Mouse (Mus musculus) intestine, postnatal 0 days (tissue): ENCODE results near the gene Arf6. TPM values are rescaled to one million over a fixed set of nuclear protein-coding genes. Genes with fewer than 3 reads are reported as not detected.
A peak's percentile ranks its signal among the peaks of the same experiment; 100 is the strongest.

Experiments used
- ATAC-seq: fragments of 200-750 bp; cut with Nextera tagmentation; 2 replicates; pipeline ENCODE4 v1.8.0; 2017; ENCODE audit warnings: mild to moderate bottlenecking, moderate TSS enrichment, moderate library complexity
- H3K27ac ChIP-seq: fragments of 300-500 bp; sonication (generic); 2 replicates; pipeline ENCODE4 v1.5.1; 2014; ENCODE audit warnings: mild to moderate bottlenecking, low read depth, low read length, moderate library complexity
- H3K27me3 ChIP-seq: fragments of 300-500 bp; sonication (generic); replicated peaks from 2 replicates; pipeline ENCODE4 v1.6.1; 2014; ENCODE audit warnings: low read length, mixed read lengths; ENCODE audit not compliant: control insufficient read depth, insufficient read depth
- H3K36me3 ChIP-seq: fragments of 300-500 bp; sonication (generic); 2 replicates; pipeline ENCODE4 v1.6.1; 2014; ENCODE audit warnings: mild to moderate bottlenecking, moderate library complexity; ENCODE audit not compliant: control insufficient read depth, insufficient read depth
- H3K4me1 ChIP-seq: fragments of 300-500 bp; sonication (generic); replicated peaks from 2 replicates; pipeline ENCODE4 v1.6.1; 2014; ENCODE audit warnings: antibody characterized with exemption, low read length, mixed read lengths; ENCODE audit not compliant: control insufficient read depth, insufficient read depth
- H3K4me2 ChIP-seq: fragments of 300-500 bp; sonication (generic); replicated peaks from 2 replicates; pipeline ENCODE4 v1.6.1; 2014; ENCODE audit warnings: low read depth, mild to moderate bottlenecking, moderate library complexity
- H3K4me3 ChIP-seq: fragments of 300-500 bp; sonication (generic); 2 replicates; pipeline ENCODE4 v1.5.1; 2014; ENCODE audit warnings: low read depth, low read length
- H3K9ac ChIP-seq: fragments of 300-500 bp; sonication (generic); 2 replicates; pipeline ENCODE4 v1.6.1; 2014; ENCODE audit warnings: mild to moderate bottlenecking, low read depth, low read length
- H3K9me3 ChIP-seq: fragments of 300-500 bp; sonication (generic); 2 replicates; pipeline ENCODE4 v1.6.1; 2016; ENCODE audit warnings: mixed run types; ENCODE audit not compliant: control insufficient read depth
- CTCF ChIP-seq: sonication (generic); IDR thresholded peaks from 2 replicates; pipeline ENCODE4 v1.5.1; 2016; ENCODE audit warnings: low read depth, mild to moderate bottlenecking, control low read depth, antibody characterized with exemption, moderate library complexity
- WGBS: fragments of 180-500 bp; shearing (Covaris S2); extraction: QIAGEN DNeasy Blood & Tissue Kit; methylation state at CpG from one replicate; pipeline ENCODE4 v1.1.7; 2014; 5-methylcytosine and 5-hydroxymethylcytosine counted together
- polyA plus RNA-seq: library from polyadenylated mRNA; unstranded; fragments of >200 nt; fragmentation: Nextera tagmentation; extraction: Ambion mirVana; gene quantifications from 2 replicates; pipeline ENCODE4 v1.2.1, GENCODE M21; 2015

Arf6 gene
- polyA plus RNA-seq, 1 experiment from 2014 or later, result 86.3 TPM

DNA sequence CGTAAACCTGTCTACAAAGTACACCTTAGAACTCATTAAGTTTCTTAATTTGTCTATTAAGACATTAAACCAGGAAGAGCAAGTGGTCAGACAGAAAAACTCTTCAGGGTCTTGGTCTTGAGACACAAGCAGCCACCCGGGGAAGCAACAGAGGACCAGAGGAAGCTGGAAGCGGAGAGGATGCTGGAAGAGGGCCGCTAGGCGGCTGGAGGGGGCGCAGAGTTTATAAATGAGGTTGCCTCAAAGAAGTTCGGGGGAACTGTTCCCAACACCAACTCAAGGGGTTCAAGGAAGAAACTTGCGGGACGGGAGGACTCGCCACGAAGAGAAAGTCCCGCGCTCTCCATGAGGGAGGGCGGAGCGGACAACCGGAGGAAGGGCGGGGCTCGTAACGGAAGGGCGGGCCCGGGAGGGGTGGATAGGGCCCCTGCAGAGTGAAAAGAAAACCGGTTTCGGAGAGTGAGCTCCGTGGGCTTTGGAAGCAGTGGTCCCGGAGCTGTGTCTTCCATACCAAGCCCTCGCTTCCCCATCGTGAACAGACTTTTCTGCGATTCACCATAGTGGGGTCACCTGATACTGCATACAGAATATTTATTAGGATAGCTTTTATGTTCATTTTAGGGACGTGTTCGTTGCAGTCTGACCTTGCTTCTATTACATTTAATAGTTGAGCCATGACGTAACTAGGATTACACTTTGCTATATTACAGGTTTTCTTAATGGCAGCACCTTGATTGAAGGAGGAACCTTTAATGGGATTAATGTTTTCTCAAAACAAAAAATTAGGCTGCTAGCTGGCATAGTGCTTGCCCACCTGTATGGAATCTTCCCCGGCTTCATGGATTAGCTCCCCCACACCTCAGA is 7.8 kb upstream of the Arf6 start:
- Histone ChIP-seq H3K27me3 (no peaks in the 10 kb centered on the region), H3K9me3 (no peaks in the 10 kb centered on the region), H3K4me1 (no peaks in the 10 kb centered on the region), H3K9ac (peak overlapping the region; percentile 41; the same call in 1 of the 2 replicates), H3K4me3 (peak overlapping the region; percentile 50), H3K36me3 (no peaks in the 10 kb centered on the region), H3K27ac (peak overlapping the region; percentile 60; the same call in 1 of the 2 replicates), H3K4me2 (peak overlapping the region; percentile 72)
- ATAC-seq, result peak; percentile 42
- TF ChIP-seq CTCF, result peak; percentile 49
- 3% methylated on average over 32 of the region's 32 CpGs for WGBS

DNA sequence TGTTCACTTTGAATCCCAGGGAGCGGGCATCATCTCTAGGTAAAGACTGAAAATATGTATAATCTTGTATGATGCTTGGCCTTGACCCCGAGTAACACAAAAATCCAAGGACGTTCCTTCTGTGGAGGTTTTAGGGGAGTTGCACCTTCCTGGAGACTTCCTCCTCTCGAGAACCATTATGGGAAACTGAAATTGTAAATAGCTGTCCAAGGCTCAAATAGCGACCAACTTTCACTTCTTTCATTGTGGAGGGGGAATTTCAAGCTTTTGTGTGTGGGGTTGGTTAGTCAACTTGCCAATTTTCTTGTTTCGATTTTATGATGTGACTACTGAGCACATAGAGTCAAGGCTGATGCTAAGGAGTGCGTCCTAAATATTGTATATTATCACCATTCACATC is 6.2 kb upstream of the Arf6 start:
- Histone ChIP-seq H3K4me3 (no peak overlapping the region), H3K4me2 (no peak overlapping the region), H3K27ac (no peak overlapping the region), H3K9ac (no peak overlapping the region), H3K27me3 (no peaks in the 10 kb centered on the region), H3K9me3 (no peaks in the 10 kb centered on the region), H3K36me3 (no peaks in the 10 kb centered on the region), H3K4me1 (0 out of 2 replicates have a peak, but pooled peaks cover 2% of the 10 kb centered on the region)
- ATAC-seq, result no peak
- WGBS, result 87% methylated on average over 7 of the region's 7 CpGs
- no peak for TF ChIP-seq CTCF

DNA sequence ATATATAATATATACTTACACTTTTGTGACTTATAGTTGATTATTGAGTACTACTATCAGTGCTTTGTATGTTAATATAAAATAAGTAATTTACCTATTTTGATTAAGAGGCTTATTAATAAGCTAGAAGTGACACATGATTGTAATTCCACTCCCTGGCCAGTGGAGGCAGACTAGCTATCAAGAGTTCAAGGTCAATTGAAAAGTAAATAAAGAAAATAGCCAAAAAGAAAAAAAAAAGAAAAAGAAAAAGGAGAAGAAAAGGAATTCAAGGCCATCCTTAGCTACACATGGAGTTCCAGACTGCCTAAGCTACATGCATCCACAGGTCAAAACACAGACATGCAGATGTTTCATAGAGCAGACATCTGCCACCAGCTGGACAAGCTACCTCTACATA is 5.5 kb upstream of the Arf6 start:
- Histone ChIP-seq H3K36me3 (no peaks in the 10 kb centered on the region), H3K27ac (no peak overlapping the region), H3K9me3 (no peaks in the 10 kb centered on the region), H3K9ac (no peak overlapping the region), H3K4me1 (0 out of 2 replicates have a peak, but pooled peaks cover 4% of the 10 kb centered on the region), H3K27me3 (no peaks in the 10 kb centered on the region), H3K4me3 (no peak overlapping the region), H3K4me2 (no peak overlapping the region)
- ATAC-seq, result no peak
- TF ChIP-seq CTCF, result peak; percentile 45

DNA sequence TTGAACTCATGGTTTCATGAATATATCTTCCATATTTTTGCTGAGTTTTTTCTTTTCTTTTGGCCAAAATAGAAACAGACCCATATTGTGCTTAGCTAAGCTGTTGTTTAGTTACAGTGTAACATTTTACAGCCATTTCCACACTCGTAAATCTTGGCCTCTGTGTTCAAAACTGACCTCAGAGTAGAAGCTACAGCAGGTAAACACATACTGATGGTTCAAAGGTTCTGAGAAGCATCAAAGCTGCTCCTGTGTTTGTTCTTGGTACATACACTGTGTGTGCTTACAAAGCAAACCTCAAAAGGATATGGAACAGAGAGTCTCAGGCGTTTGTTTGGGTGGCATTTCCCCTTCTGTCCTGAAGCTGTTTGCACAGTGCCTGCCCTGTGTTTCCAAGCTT is 4.4 kb upstream of the Arf6 start:
- 30% methylated on average over 2 of the region's 2 CpGs for WGBS
- Histone ChIP-seq H3K9me3 (no peaks in the 10 kb centered on the region), H3K36me3 (no peaks in the 10 kb centered on the region), H3K4me3 (no peak overlapping the region), H3K4me2 (no peak overlapping the region), H3K4me1 (0 out of 2 replicates have a peak, but pooled peaks cover 4% of the 10 kb centered on the region), H3K9ac (no peak overlapping the region), H3K27ac (no peak overlapping the region; the same call in 1 of the 2 replicates), H3K27me3 (no peaks in the 10 kb centered on the region)
- peak; percentile 5 for ATAC-seq
- TF ChIP-seq CTCF, result no peak

DNA sequence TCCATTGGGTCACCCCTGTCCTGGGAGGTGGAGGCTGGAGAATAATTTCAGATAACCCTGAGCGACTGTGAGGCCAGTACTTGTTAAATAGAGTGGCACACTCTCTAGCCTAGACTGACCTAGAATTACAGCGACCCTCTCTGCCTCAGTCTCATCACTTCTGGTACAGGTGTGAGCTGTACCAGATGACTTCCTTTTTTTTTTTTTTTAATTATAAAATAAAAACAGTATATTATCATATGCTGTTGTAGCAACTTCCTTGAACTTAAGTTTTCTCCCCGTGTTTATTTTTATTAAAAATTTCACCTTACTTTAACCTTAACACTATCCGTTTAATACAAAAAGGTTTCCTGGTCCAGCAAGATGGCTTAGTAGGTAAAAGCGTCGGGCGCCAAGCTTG is 1.0 kb upstream of the Arf6 start:
- peak overlapping the region; percentile 98 for H3K9ac ChIP-seq
- no peak for TF ChIP-seq CTCF

DNA sequence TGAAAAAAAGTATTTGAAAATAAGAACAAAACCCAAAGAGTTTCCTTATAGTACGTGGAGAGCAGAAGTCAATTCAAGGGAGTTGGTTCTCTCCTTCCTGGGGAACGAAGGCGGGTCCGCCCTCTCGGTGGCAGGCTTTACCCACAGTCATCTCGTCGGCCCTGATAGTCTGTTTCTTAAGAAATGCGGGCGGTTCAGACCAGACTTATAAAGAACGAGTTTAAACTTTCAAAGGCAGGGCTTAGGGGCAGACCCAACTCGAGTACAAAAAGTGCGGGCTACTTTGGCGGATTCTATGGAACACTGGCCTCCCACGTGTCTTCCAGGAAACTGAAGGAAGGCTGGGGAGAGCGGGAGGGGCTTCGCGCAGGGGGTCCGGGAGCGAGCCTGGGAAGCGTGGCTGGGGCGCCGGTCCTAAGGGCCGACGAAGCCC is 513 bp upstream of the Arf6 start:
- peak overlapping the region; percentile 82 for H3K4me2 ChIP-seq
- TF ChIP-seq CTCF, result peak; percentile 68
- WGBS, result 0% methylated on average over 24 of the region's 24 CpGs
- peak overlapping the region; percentile 100 for H3K4me3 ChIP-seq
- H3K27ac ChIP-seq, result peak overlapping the region; percentile 100
- H3K9me3 ChIP-seq, result no peaks in the 10 kb centered on the region
- peak; percentile 68 for ATAC-seq
- H3K4me1 ChIP-seq, result 0 out of 2 replicates have a peak, but pooled peaks cover 4% of the 10 kb centered on the region
- peak overlapping the region; percentile 98 for H3K9ac ChIP-seq
- H3K36me3 ChIP-seq, result no peaks in the 10 kb centered on the region
- H3K27me3 ChIP-seq, result no peaks in the 10 kb centered on the region

More for the DNA sequence above, 1.0 kb upstream of the Arf6 start:
- H3K27me3 ChIP-seq, result no peaks in the 10 kb centered on the region
- H3K9me3 ChIP-seq, result no peaks in the 10 kb centered on the region
- peak overlapping the region; percentile 100 for H3K27ac ChIP-seq
- 7% methylated on average over 7 of the region's 7 CpGs for WGBS
- no peaks in the 10 kb centered on the region for H3K36me3 ChIP-seq
- peak overlapping the region; percentile 82 for H3K4me2 ChIP-seq
- peak overlapping the region; percentile 100 for H3K4me3 ChIP-seq
- ATAC-seq, result no peak
- H3K4me1 ChIP-seq, result 0 out of 2 replicates have a peak, but pooled peaks cover 4% of the 10 kb centered on the region
